Mouse (Mus musculus) olfactory bulb, adult 2 months (tissue): ENCODE measurements around the gene Mob3b. TPM values are rescaled to one million over a fixed set of nuclear protein-coding genes. Genes with fewer than 3 reads are reported as not detected.

Experiments
- H3K27ac ChIP-seq: fragments of 200-500 bp; 2 replicates; pipeline ENCODE4 v1.5.1; 2012; ENCODE audit warnings: low read depth, low read length; ENCODE audit not compliant: insufficient read depth
- H3K4me1 ChIP-seq: fragments of 200-500 bp; 2 replicates; pipeline ENCODE4 v1.6.1; 2012; ENCODE audit warnings: low read length; ENCODE audit not compliant: control insufficient read depth, insufficient read depth
- H3K4me3 ChIP-seq: fragments of 200-500 bp; 2 replicates; pipeline ENCODE4 v1.5.1; 2012; ENCODE audit warnings: mild to moderate bottlenecking, low read depth, low read length, moderate library complexity; ENCODE audit not compliant: insufficient read depth
- CTCF ChIP-seq: fragments of 200-500 bp; IDR thresholded peaks from 2 replicates; pipeline ENCODE4 v1.5.1; 2012; ENCODE audit warnings: low read depth, mild to moderate bottlenecking, low read length, moderate library complexity; ENCODE audit not compliant: insufficient read depth
- POLR2A ChIP-seq: fragments of 200-500 bp; IDR thresholded peaks from 2 replicates; pipeline ENCODE4 v1.6.1; 2012; ENCODE audit warnings: mild to moderate bottlenecking, low read depth, low read length, moderate library complexity; ENCODE audit not compliant: insufficient read depth
- WGBS: fragments of 180-500 bp; shearing (Covaris S2); methylation state at CpG from one replicate; pipeline ENCODE4 v1.1.7; 2018; 5-methylcytosine and 5-hydroxymethylcytosine counted together
- polyA plus RNA-seq: library from polyadenylated mRNA; stranded (reverse); fragments of >200 nt; gene quantifications from 2 replicates; pipeline ENCODE4 v1.2.4, GENCODE M21; 2012; ENCODE audit warnings: low replicate concordance; ENCODE audit not compliant: missing spikeins, insufficient read depth, insufficient read length

The Mob3b gene
- polyA plus RNA-seq, 1 experiment: not detected

DNA sequence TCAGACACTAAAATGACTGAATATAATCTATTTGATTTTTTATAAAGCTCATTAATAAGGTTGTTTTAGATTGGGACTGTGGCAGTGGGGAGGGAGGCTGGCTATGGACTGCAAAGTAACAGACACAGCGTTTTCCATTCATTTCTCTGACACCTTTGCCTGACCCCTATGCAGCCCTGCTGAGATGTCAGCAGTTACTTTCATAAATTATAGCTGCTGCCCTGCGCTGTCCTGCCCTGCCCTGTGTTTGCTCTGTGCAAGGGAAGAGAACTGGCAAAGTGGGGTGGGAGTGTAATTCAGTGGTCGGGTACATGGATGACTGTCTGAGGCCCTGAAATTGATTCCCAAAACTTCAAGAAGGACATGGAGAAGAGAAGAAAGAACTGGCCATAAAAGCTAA lies 3.2 kb downstream of the Mob3b start:
- Histone ChIP-seq H3K4me1 (peaks cover 9% of the 10 kb centered on the region), H3K27ac (no peak overlapping the region), H3K4me3 (no peak overlapping the region)
- WGBS: 89% methylated on average over 3 of the region's 3 CpGs
- TF ChIP-seq CTCF: no peak
- no peak for TF ChIP-seq POLR2A

DNA sequence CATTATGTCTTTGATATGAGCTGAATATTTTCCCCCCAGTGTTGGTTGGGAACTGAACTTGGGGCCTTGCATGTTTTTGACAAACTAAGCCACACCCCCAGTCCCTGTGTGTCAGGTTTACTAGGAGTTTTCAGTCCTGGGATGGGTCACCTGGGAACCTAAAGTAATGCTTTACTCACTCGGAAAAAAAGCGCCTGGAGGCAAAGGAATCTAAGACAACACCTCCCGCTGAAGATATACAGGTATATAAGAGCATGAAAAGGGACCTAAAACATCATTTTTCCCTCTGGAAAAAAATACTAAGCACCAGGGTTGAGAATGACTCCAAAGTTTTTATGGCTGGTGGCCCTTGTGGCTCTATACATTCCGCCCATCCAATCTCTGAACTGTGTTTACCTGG lies 5.5 kb downstream of the Mob3b start, which contains the start of gene Ifnk:
TSS of gene Ifnk (plus strand) at position 301 of the 400 bp plus-strand sequence.
- no peak within 1 kb of the TSS for H3K4me3 ChIP-seq
- 93% methylated on average over 4 of the region's 4 CpGs for WGBS
- no peak for TF ChIP-seq CTCF
- no peak for TF ChIP-seq POLR2A
- H3K27ac ChIP-seq: no peak within 1 kb of the TSS
- H3K4me1 ChIP-seq: peaks cover 9% of the 10 kb centered on the region

DNA sequence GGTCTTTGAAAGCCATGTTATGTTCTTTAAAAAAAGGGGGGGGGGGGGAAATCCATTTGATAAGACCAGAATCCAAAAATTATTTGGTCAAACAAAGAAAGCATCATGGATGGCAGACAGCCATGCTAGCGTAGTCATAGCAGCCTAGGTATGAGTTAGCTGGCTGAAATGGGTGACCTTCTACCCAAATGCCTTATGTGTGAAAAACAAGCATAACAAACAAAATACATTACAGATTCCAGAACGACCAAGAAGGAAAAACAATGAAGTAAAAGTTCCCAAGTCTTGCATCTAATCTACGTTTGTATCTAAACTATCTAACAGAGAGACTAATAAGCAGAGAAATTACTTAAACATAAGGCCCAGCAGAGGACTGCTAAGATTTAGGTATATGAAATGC lies 6.6 kb downstream of the Mob3b start:
- Histone ChIP-seq H3K4me1 (peaks cover 2% of the 10 kb centered on the region; the same call in 1 of the 2 replicates), H3K27ac (no peak overlapping the region), H3K4me3 (no peak overlapping the region)
- TF ChIP-seq POLR2A: no peak
- TF ChIP-seq CTCF: no peak
- WGBS: 83% methylated on average over 3 of the region's 3 CpGs

DNA sequence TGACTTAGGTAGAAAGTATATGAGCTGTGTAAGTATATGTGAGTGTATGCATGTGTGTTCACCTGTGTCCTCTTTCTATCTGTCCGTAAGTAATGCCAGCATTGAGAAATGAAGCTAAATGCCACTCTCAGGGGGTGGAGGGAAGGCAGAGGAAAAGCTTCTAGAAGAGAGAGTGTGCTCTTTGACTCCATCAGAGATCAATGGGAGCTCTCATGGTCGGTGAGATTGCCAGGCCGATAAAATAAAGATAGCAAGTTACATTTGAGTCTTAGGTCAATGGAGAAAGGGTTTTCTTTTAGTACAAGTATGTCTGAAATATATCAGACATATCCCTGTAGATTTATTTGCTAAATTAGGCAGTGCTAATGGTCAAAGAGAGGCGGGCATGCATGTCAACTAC lies 9.0 kb downstream of the Mob3b start:
- no peak overlapping the region for H3K27ac ChIP-seq
- no peak overlapping the region for H3K4me3 ChIP-seq
- TF ChIP-seq CTCF: no peak
- H3K4me1 ChIP-seq: no peaks in the 10 kb centered on the region
- 92% methylated on average over 4 of the region's 4 CpGs for WGBS

DNA sequence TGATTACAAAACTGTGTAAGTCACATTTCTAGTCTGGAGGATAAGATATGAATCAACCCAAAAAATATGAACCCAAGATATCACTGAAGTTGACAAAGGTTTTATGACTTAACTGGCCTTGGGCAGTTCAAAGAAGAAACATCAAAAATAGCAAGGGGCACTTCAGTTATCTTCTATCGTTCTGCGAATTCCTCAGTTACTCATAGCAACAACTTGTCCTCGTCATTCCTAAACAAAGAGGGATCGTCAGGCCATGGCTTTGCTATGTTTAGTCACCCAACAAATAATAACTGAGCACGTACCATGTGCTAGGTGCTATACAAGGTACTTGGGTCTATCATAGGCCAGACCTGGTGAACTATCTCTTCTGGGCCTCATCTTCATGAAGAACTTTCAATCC lies 10.7 kb downstream of the Mob3b start:
- WGBS: 95% methylated on average over 5 of the region's 5 CpGs
- no peak for TF ChIP-seq CTCF
- TF ChIP-seq POLR2A: no peak
- H3K4me3 ChIP-seq: no peak overlapping the region

DNA sequence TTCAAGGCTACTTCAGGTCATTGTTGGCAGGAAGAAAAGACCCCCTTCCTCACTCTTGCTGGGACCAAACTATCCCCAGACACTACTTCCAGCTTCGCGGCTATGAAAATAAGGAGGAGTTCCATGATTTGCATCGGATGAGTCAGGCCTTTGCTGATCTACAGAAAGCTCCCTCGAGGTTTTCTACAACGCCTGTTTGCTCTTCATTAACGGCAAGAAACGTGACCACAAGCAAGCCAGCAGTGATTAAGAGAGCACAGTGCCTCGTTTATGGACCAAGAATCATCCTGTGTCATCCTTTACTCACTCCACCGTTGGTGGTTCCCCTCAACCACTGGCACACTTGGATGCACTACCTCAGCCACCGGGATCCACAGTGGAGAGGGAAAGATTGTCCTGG lies 11.6 kb downstream of the Mob3b start:
- TF ChIP-seq POLR2A: no peak
- no peak for TF ChIP-seq CTCF
- Histone ChIP-seq H3K27ac (no peak overlapping the region), H3K4me1 (no peaks in the 10 kb centered on the region), H3K4me3 (no peak overlapping the region)
- 75% methylated on average over 10 of the region's 10 CpGs for WGBS

More for the DNA sequence above, 10.7 kb downstream of the Mob3b start:
- no peak overlapping the region for H3K27ac ChIP-seq
- no peaks in the 10 kb centered on the region for H3K4me1 ChIP-seq

DNA sequence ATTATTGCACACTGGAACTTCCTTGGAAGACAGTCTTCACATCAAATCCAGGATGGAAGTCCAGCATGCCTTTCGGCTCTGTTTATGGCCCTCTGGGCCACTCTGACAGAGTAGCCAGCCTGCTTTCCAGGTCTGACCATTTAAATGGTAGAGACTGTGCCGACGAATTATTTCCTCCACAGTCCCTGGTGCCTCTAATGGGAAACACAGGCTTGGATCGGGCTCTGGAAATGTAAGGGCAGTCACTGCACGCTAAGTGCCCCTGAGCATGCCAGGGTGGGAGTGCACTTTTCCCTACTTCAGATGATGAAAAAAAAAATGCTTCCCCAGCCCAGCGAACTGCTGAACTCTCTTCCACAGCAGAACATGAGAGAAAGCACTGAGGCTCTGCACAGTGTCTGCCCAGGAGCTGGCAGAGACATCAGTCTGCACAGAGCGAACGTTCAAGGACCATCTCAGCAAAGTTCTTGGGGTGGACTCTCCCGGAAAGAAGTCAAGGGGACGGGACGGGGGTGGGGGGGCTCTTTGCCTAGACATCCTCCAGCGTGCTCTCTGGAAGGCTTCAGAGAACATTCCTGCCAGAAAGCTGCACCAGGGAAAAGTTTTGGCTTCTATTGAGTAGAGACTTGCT lies 13.7 kb downstream of the Mob3b start:
- H3K4me1 ChIP-seq: no peaks in the 10 kb centered on the region
- WGBS: 77% methylated on average over 12 of the region's 12 CpGs
- no peak for TF ChIP-seq POLR2A
- TF ChIP-seq CTCF: no peak
- no peak overlapping the region for H3K27ac ChIP-seq
- no peak overlapping the region for H3K4me3 ChIP-seq

DNA sequence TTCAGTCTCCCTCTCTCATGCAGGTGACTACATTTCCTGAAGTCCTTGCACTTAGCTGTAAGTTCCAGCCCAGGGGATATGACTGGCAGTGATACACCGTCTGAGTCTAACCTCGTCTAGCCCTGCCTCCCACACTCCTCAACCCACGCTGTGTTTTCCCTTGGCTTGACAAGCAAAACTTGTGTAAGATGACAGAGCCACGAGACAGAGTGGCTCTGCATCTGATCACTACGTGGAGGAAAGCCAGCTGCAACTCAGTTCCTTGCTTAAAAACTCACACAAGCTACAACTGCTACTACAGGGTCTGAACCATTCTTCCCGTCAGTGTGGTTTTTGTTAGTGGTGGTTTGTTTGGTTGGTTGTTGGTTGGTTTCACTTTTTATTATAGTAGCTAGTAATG lies 17.0 kb downstream of the Mob3b start:
- Histone ChIP-seq H3K27ac (no peak overlapping the region), H3K4me1 (peaks cover 4% of the 10 kb centered on the region), H3K4me3 (no peak overlapping the region)
- TF ChIP-seq POLR2A: no peak
- WGBS: 69% methylated on average over 6 of the region's 6 CpGs

DNA sequence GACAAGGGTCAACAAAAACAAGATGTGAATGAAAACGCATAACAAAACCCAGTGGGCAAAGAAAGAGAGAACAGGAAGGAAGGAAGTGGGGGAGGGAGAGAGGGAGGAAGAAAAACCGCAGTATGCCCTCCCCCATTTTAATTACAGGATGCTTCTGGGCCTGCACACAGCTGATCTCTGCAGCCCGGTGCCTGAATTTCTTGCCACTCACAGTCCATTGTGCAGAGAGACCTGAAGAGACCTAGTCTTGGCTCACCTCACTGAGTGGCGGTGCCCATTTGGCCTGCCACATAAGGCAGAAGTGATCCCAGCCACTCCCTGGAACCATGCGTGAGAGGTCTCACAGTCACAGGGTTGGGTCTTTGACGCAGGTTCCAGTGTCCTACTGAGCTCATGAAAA lies 19.2 kb downstream of the Mob3b start:
- H3K4me1 ChIP-seq: peaks cover 4% of the 10 kb centered on the region
- no peak overlapping the region for H3K4me3 ChIP-seq
- H3K27ac ChIP-seq: no peak overlapping the region
- TF ChIP-seq CTCF (no peak), POLR2A (no peak)
- 64% methylated on average over 6 of the region's 6 CpGs for WGBS

DNA sequence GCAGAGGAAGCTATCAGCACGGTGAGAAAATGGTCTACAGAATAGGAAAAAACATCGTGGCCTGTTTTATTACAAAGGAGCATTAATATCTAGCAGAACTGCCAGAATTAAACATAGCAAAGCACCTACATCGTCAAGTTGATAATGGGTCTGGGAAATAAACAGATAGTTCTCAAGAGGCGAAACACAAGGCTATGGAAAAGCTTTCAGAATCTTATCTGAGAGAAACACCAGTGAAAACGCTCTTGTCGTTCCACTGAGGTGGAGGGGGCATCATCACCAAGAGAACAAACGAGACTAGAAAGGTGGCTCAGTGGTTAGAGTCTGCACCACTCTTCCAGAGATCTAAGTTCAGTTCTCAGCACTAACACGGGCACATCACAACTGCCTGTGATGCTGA lies 20.3 kb downstream of the Mob3b start:
- Histone ChIP-seq H3K4me1 (peaks cover 4% of the 10 kb centered on the region), H3K27ac (no peak overlapping the region), H3K4me3 (no peak overlapping the region)
- 70% methylated on average over 8 of the region's 8 CpGs for WGBS
- TF ChIP-seq POLR2A (no peak), CTCF (no peak)
